Mouse (Mus musculus): ENCODE measurements around the gene Trio. TPM values are rescaled to one million over a fixed set of nuclear protein-coding genes. Genes with fewer than 3 reads are reported as not detected.

The Trio gene
- 46.1 and 50.8 TPM in 2 replicates for total RNA-seq (2015)
- total RNA-seq (2017), result 33.9 and 37.3 TPM in 2 replicates

- ATAC-seq (ENCODE audit: poor library complexity, severe bottlenecking), result peak; percentile 90
These were observed at the start of gene Trio for GRCm38 (mm10) chr15:28025447-28026166. Gene Trio (minus strand): TSS chr15:28025848.

DNA sequence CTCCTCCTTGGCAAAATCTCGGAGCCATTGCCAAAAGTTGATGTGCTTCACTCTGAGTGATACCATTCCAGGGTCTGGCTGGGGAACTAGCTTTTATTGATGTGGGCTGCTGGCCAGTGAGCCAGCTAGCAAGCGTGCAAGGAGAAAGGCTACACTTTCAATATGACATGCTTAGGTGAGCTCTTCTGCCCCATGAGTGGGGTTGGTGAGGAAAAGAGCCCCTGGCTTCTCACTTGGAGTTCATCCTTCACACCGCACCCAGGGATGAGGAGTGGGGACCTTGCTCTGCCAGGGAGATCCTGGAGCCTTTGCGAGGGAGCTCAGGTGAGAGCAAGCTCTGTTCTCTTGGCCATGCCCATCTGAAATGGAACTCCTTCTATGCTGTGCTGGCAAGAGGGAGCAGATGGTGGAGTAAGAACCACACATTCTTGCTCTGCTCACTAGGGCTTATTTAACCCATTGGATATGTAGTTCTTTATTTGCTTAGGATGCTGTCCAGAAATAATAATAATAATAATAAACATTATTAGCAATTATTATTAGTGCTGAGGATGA lies 48.8 kb upstream of the Trio start:
- no peak for ATAC-seq (ENCODE audit: poor library complexity, severe bottlenecking)

DNA sequence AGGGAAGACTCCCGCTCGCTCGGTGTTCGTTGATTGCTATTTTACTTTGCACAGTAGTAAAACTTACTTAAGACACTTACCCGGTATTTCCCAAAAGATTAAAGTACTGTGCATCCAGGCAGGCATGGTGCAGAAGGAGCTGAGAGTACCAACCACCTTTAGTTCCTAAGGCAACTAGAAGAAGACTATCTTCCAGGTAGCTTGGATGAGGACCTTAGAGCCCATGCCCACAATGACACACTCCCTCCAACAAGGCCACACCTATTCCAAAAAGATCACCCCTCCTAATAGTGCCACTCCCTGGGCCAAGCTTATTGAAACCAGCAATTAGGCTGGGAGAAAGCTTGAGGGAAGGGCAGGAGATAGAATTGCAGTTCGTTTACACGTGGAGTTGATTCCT lies 46.0 kb upstream of the Trio start:
- ATAC-seq (ENCODE audit: poor library complexity, severe bottlenecking), result no peak

GRCm38 (mm10) chr15:28070771-28071419 lies 45.2 kb upstream of the Trio start:
- no peak for ATAC-seq (ENCODE audit: poor library complexity, severe bottlenecking)

DNA sequence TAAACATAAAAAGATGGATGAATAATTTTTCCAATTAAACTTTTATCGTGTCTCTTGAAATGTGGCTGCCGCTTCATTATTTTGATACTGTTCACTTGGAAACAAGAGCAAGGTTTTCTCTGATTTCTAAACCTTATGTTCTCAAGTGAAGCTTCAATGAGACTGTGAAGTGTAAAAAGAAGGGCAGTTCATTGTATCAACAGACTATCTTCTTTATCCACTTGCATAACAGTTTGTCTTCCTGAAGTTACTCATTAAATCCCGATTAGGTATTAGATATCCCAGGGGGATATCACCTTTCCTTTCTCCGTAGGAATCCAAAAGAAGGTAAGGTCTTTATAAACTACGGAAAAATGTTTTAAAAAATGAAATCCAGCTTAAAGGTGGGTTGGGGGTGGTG lies 44.6 kb upstream of the Trio start:
- ATAC-seq (ENCODE audit: poor library complexity, severe bottlenecking), result no peak

DNA sequence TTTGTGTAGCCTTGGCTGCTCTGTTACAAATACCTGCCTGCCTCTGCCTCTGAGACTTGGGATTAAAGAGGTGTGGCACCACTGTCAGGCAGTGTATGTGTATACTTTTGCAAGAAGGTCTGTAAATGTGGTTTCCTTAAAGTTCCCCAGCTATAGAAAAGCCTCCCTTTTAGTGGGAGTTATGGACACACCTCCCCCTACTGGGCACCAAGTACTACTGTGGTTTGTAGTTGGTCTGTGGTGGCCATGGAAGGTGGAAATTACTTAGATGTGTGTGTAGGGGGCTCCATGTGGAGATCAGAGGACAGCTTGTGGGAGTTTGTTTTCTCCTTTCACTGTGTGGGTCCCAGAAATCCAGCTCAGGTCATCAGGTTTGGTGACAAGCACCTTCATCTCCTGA lies 41.7 kb upstream of the Trio start:
- ATAC-seq (ENCODE audit: poor library complexity, severe bottlenecking), result peak; percentile 24; the same call in 1 of the 2 replicates

DNA sequence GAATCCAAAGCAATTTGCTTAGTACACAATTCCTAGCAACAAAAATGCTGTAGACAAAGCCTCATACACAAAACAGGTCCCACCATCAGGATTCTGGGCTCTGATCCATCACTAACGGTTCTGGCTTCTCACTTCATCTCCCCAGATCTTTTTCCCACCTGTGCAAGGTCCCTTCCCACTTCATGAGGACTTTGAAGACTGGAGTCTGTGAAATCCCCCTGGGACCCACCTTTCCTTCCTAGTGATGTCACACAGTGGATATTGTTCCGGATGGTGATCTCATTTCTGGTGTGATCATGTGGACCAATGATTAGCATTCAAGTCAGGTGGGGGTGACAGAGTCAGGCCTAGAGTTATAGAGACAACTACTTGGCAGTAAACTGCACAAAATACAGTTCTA lies 40.8 kb upstream of the Trio start:
- no peak for ATAC-seq (ENCODE audit: poor library complexity, severe bottlenecking)

GRCm38 (mm10) chr15:28065572-28065971 lies 39.9 kb upstream of the Trio start:
- ATAC-seq (ENCODE audit: poor library complexity, severe bottlenecking), result no peak

GRCm38 (mm10) chr15:28064733-28065088 lies 39.1 kb upstream of the Trio start:
- no peak for ATAC-seq (ENCODE audit: poor library complexity, severe bottlenecking)

DNA sequence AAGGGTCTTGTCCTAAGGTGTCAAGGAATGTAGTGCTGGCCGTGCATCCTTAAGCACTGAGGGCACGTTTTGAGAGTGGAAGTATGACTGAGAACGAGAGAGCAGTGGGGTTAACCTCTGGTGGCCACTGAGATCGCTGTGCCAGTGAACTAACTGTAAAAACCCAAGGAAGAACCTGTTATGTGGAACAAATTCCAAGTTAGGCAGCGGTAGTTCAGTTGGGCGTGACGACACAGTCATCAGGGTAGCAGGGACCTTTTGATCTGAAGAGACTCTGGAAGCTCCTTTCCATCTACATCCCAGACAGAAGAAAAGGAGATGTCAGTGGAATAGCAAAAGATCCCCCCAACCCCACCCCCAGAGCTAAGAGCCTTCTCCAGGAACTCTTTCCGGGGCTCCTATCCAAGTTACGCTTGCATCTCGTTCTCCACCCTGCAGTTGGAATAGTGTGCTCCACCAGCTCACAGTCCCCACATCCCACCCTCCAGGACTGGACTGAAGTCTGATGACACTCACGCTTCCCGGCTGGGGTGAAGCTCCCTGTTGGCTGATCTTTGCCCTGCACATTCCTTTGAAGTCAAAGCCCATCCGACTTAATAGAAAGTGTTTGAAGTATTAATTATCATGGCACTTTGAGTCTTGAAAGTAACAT lies 38.6 kb upstream of the Trio start:
- no peak for ATAC-seq (ENCODE audit: poor library complexity, severe bottlenecking)

GRCm38 (mm10) chr15:28063466-28063865 lies 37.8 kb upstream of the Trio start:
- ATAC-seq (ENCODE audit: poor library complexity, severe bottlenecking), result no peak

- ATAC-seq (ENCODE audit: poor library complexity, severe bottlenecking), result no peak
These were observed 36.4 kb upstream of the Trio start for GRCm38 (mm10) chr15:28062016-28062415.

DNA sequence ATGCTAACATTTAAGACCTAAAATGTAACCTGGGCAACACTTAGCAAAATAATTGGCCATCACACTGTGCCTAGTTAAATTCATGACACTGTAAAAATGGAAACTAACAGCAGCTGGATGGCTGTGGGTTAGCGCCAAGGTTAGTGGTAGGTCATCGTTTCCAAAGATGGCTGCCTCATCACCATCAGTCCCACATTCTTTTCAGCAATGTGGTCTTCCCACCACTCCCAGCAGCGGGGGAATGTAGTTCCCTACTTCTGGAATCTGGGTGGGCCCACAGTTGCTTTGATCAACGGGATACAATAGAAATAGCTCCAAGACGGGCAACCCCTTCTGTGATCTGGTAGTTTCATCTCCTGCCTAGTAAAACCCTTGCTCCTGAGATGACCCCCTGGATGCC lies 35.3 kb upstream of the Trio start:
- no peak for ATAC-seq (ENCODE audit: poor library complexity, severe bottlenecking)

DNA sequence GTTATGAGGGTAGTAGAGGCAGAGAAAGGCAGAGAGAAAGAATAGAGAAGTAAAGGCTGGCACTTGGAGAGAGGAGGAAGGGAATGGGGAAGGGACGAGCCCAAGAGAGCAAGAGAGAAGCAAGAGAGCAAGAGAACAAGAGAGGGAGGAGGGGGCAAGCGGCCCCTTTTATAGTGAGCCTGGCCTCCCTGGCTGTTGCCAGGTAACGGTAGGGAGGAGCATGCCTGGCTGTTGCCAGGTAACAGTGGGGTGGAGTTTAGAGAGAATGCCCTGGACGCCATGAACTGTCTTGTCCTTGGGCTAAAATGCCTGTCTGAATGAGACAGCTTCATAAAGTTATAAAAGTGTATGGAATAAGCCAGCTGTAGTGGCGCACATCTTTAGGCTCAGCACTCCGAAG lies 34.8 kb upstream of the Trio start:
- ATAC-seq (ENCODE audit: poor library complexity, severe bottlenecking), result no peak

GRCm38 (mm10) chr15:28057545-28057944 lies 31.9 kb upstream of the Trio start:
- ATAC-seq (ENCODE audit: poor library complexity, severe bottlenecking), result no peak

DNA sequence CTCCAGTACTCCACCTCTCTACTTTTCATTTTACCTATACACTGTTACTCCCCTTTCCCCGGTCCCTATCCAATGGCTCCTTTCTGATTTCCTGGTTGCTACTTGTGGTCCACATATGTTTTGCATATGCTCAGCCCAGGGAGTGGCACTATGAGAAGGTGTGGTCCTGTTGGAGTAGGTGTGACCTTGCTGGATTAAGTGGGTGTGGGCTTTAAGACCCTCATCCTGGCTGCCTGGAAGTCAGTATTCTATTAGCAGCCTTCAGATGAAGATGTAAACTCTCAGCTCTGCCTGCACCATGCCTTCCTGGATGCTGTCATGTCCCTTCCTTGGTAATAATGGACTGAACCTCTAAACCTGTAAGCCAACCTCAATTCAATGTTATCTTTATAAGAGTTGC lies 29.1 kb upstream of the Trio start:
- ATAC-seq (ENCODE audit: poor library complexity, severe bottlenecking), result no peak

GRCm38 (mm10) chr15:28054111-28054510 lies 28.5 kb upstream of the Trio start:
- ATAC-seq (ENCODE audit: poor library complexity, severe bottlenecking), result no peak

DNA sequence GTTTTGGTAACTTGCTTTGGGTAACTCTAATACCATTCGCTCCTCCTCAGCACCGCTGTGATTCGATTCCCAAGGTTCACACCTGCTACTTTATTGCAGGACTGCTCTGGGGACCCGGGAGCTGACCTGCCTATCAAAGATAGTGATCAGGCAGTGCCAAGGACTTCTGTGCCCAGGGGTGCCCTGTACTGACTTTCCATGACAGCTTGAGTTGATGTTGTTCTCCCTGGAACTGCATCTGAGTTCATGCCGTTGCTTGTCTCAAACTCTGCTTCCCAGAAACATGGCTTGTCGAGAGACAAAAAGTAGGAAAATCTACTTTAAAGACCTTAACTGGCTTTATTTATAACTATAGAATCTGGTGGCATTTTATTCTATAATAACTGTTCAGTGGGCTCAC lies 27.6 kb upstream of the Trio start:
- ATAC-seq (ENCODE audit: poor library complexity, severe bottlenecking), result no peak

DNA sequence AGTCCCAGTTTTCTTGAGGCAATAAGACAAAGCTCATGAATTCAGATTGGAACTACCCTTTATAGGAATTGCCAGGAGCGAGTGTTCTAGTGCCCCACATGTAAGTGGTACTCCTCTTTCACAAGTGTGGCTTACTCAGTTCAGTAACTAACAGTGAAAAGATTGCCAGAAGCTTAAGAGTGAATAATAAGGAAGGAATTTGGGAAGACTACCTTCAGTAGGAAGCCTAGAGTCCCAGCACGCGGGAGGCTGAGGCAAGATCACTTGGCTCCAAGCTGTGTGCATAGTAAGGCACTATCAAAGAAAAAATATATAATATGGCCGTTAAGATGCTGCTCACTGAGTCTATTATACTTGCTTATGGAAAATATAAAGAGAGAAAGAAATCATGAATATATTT lies 26.2 kb upstream of the Trio start:
- no peak for ATAC-seq (ENCODE audit: poor library complexity, severe bottlenecking)

DNA sequence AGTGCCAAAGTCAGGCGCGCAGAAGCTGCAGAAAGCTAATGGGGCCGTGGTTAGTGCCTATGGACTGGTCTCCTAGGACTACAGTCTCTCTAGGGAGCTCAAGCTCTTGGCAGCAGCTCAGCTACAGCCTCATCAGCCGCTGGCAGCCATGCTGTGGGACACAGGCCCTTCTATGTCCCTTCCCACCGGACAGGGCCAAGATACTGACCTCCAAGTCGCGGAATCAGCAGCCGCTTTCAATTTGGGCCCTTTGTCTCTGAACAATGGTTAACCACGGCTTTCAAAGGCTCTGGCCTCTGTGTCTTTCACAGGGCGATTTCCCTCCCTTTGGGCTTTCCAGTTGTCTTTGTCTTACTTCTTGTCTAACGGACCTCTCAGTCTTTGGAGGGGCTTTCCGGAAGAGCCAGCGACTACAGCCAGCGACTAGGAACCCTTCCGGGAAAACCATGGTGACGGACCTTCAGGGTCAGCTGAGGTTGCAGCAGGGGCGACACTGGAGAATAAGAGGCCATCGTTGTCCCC lies 25.5 kb upstream of the Trio start:
- ATAC-seq (ENCODE audit: poor library complexity, severe bottlenecking), result no peak

DNA sequence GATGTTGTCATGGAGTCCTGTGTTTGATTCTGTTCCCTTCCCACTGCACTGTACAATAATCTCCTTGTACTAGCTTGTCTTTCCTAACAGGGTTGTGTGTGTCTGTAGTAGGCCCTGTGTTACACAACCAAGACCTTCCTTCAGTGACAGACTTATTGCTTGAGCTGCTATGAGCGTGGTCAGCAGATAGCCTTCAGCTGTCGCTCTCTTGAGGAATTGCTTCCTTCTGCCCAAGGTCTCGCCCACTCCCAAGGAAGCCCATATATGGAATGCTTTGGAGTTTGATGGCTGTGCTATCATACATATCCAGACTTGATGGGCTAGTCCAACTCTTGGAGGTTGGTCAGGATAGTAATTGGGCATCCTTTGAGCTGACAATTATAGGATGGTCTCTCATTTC lies 22.1 kb upstream of the Trio start:
- no peak for ATAC-seq (ENCODE audit: poor library complexity, severe bottlenecking)

Measured in megakaryocyte, adult 5-6 weeks (primary cell).